Mouse (Mus musculus): Measurements from ENCODE around the gene Mast1. TPM values are rescaled to one million over a fixed set of nuclear protein-coding genes. Genes with fewer than 3 reads are reported as not detected.

Gene Mast1
- polyA plus RNA-seq, 1 experiment from 2014 or later: 29.3 TPM

GRCm38 (mm10) chr8:84946528-84947240 is 9.5 kb upstream of the Mast1 start, which contains the start of gene Rtbdn:
Rtbdn (plus strand) TSS chr8:84946991.
- WGBS: 7% methylated on average over 17 of the region's 17 CpGs
- H3K9me3 ChIP-seq: no peaks in the 10 kb centered on the region
- peak within 1 kb of the TSS; percentile 80 for H3K9ac ChIP-seq (replicated peaks)
- peak within 1 kb of the TSS; percentile 99 for H3K4me2 ChIP-seq (replicated peaks)
- H3K4me1 ChIP-seq: peaks cover 29% of the 10 kb centered on the region
- H3K4me3 ChIP-seq: peak within 1 kb of the TSS; percentile 70
- peaks cover 82% of the 10 kb centered on the region for H3K27me3 ChIP-seq
- H3K36me3 ChIP-seq: no peaks in the 10 kb centered on the region
- ATAC-seq (ENCODE audit: low FRiP score, low read depth): 0 out of 2 replicates have a peak, but pooled peaks have one; percentile 44
- peak within 1 kb of the TSS; percentile 58 for H3K27ac ChIP-seq (replicated peaks)

GRCm38 (mm10) chr8:84945633-84946527 is 8.7 kb upstream of the Mast1 start:
- Histone ChIP-seq H3K4me2 (replicated peaks) (peak overlapping the region; percentile 99), H3K36me3 (no peaks in the 10 kb centered on the region), H3K27ac (replicated peaks) (peak overlapping the region; percentile 58), H3K27me3 (peaks cover 75% of the 10 kb centered on the region), H3K9ac (replicated peaks) (peak overlapping the region; percentile 80), H3K9me3 (no peaks in the 10 kb centered on the region), H3K4me3 (peak overlapping the region; percentile 70), H3K4me1 (peaks cover 29% of the 10 kb centered on the region)
- WGBS: 0% methylated on average over 38 of the region's 67 CpGs
- peak; percentile 67 for ATAC-seq (ENCODE audit: low FRiP score, low read depth)

- no peak overlapping the region for H3K27ac ChIP-seq (replicated peaks)
- H3K9ac ChIP-seq (replicated peaks): peak overlapping the region; percentile 80; the same call in 1 of the 2 replicates
- H3K4me1 ChIP-seq: peaks cover 29% of the 10 kb centered on the region
- peak overlapping the region; percentile 99 for H3K4me2 ChIP-seq (replicated peaks)
- 4% methylated on average over 11 of the region's 11 CpGs for WGBS
- ATAC-seq (ENCODE audit: low FRiP score, low read depth): peak; percentile 55
- H3K36me3 ChIP-seq: no peaks in the 10 kb centered on the region
- H3K9me3 ChIP-seq: no peaks in the 10 kb centered on the region
- H3K4me3 ChIP-seq: peak overlapping the region; percentile 70
- peaks cover 69% of the 10 kb centered on the region for H3K27me3 ChIP-seq
Measured at GRCm38 (mm10) chr8:84945235-84945632, 8.1 kb upstream of the Mast1 start.

GRCm38 (mm10) chr8:84944478-84945160 is 7.5 kb upstream of the Mast1 start:
- Histone ChIP-seq H3K4me2 (replicated peaks) (peak overlapping the region; percentile 99), H3K4me3 (peak overlapping the region; percentile 70), H3K27ac (replicated peaks) (no peak overlapping the region), H3K4me1 (peaks cover 29% of the 10 kb centered on the region), H3K9ac (replicated peaks) (no peak overlapping the region), H3K36me3 (no peaks in the 10 kb centered on the region), H3K27me3 (peaks cover 63% of the 10 kb centered on the region), H3K9me3 (no peaks in the 10 kb centered on the region)
- peak; percentile 57; the same call in 1 of the 2 replicates for ATAC-seq (ENCODE audit: low FRiP score, low read depth)
- 2% methylated on average over 26 of the region's 26 CpGs for WGBS

- Histone ChIP-seq H3K36me3 (no peaks in the 10 kb centered on the region), H3K27ac (replicated peaks) (no peak overlapping the region), H3K9ac (replicated peaks) (no peak overlapping the region), H3K9me3 (no peaks in the 10 kb centered on the region), H3K4me3 (no peak overlapping the region), H3K4me1 (peaks cover 29% of the 10 kb centered on the region), H3K27me3 (peaks cover 56% of the 10 kb centered on the region), H3K4me2 (replicated peaks) (no peak overlapping the region)
- ATAC-seq (ENCODE audit: low FRiP score, low read depth): no peak
- WGBS: 22% methylated on average over 4 of the region's 4 CpGs
Measured at GRCm38 (mm10) chr8:84943699-84944098, 6.5 kb upstream of the Mast1 start.

GRCm38 (mm10) chr8:84937620-84938485 is 694 bp upstream of the Mast1 start:
- Histone ChIP-seq H3K4me3 (peak overlapping the region; percentile 74), H3K36me3 (no peaks in the 10 kb centered on the region), H3K9ac (replicated peaks) (peak overlapping the region; percentile 83; the same call in 1 of the 2 replicates), H3K27me3 (peaks cover 49% of the 10 kb centered on the region), H3K9me3 (no peaks in the 10 kb centered on the region), H3K27ac (replicated peaks) (0 out of 2 replicates have a peak overlapping the region, but pooled peaks have one; percentile 90), H3K4me2 (replicated peaks) (peak overlapping the region; percentile 87), H3K4me1 (peaks cover 38% of the 10 kb centered on the region)
- WGBS: 68% methylated on average over 13 of the region's 13 CpGs
- ATAC-seq (ENCODE audit: low FRiP score, low read depth): no peak

GRCm38 (mm10) chr8:84936041-84936961 is 858 bp downstream of the Mast1 start:
- 16% methylated on average over 23 of the region's 23 CpGs for WGBS
- no peaks in the 10 kb centered on the region for H3K36me3 ChIP-seq
- H3K27ac ChIP-seq (replicated peaks): peak overlapping the region; percentile 90
- peaks cover 38% of the 10 kb centered on the region for H3K4me1 ChIP-seq
- H3K4me2 ChIP-seq (replicated peaks): peak overlapping the region; percentile 87
- peak overlapping the region; percentile 83 for H3K9ac ChIP-seq (replicated peaks)
- H3K4me3 ChIP-seq: peak overlapping the region; percentile 74
- H3K9me3 ChIP-seq: no peaks in the 10 kb centered on the region
- H3K27me3 ChIP-seq: peaks cover 59% of the 10 kb centered on the region
- peak; percentile 35; the same call in 1 of the 2 replicates for ATAC-seq (ENCODE audit: low FRiP score, low read depth)

GRCm38 (mm10) chr8:84935489-84935888 is 1.7 kb downstream of the Mast1 start:
- H3K9ac ChIP-seq (replicated peaks): peak overlapping the region; percentile 83; the same call in 1 of the 2 replicates

GRCm38 (mm10) chr8:84934860-84935259 is 2.3 kb downstream of the Mast1 start:
- H3K36me3 ChIP-seq: peaks cover 3% of the 10 kb centered on the region; the same call in 1 of the 2 replicates
- peak overlapping the region; percentile 83; the same call in 1 of the 2 replicates for H3K9ac ChIP-seq (replicated peaks)
- H3K4me3 ChIP-seq: peak overlapping the region; percentile 74
- 2% methylated on average over 15 of the region's 15 CpGs for WGBS
- ATAC-seq (ENCODE audit: low FRiP score, low read depth): peak; percentile 76
- H3K4me2 ChIP-seq (replicated peaks): peak overlapping the region; percentile 87
- H3K4me1 ChIP-seq: peaks cover 38% of the 10 kb centered on the region
- H3K27ac ChIP-seq (replicated peaks): peak overlapping the region; percentile 65
- H3K9me3 ChIP-seq: no peaks in the 10 kb centered on the region
- H3K27me3 ChIP-seq: peaks cover 70% of the 10 kb centered on the region

More at GRCm38 (mm10) chr8:84935489-84935888, 1.7 kb downstream of the Mast1 start:
- ATAC-seq (ENCODE audit: low FRiP score, low read depth): peak; percentile 43
- Histone ChIP-seq H3K27ac (replicated peaks) (peak overlapping the region; percentile 65), H3K4me2 (replicated peaks) (peak overlapping the region; percentile 87), H3K4me1 (peaks cover 38% of the 10 kb centered on the region), H3K36me3 (peaks cover 2% of the 10 kb centered on the region; the same call in 1 of the 2 replicates), H3K27me3 (peaks cover 64% of the 10 kb centered on the region), H3K4me3 (peak overlapping the region; percentile 74), H3K9me3 (no peaks in the 10 kb centered on the region)
- WGBS: 8% methylated on average over 14 of the region's 14 CpGs

Measured in midbrain, embryonic 12.5 days (tissue).